Mouse (Mus musculus) embryonic facial prominence, embryonic 12.5 days (tissue): Measurements from ENCODE around the gene Kcnab3. TPM values are rescaled to one million over a fixed set of nuclear protein-coding genes. Genes with fewer than 3 reads are reported as not detected.

ENCODE experiments used
- ATAC-seq: fragments of 200-750 bp; cut with Nextera tagmentation; 2 replicates; pipeline ENCODE4 v1.8.0; 2017; ENCODE audit not compliant: insufficient number of reproducible peaks, insufficient read depth, low FRiP score, low TSS enrichment
- H3K27ac ChIP-seq: fragments of 300-500 bp; sonication (generic); 2 replicates; pipeline ENCODE4 v1.5.1; 2016; ENCODE audit warnings: mild to moderate bottlenecking
- H3K27me3 ChIP-seq: fragments of 300-500 bp; sonication (generic); 2 replicates; pipeline ENCODE4 v1.6.1; 2016; ENCODE audit warnings: mild to moderate bottlenecking, moderate library complexity
- H3K36me3 ChIP-seq: fragments of 300-500 bp; sonication (generic); 2 replicates; pipeline ENCODE4 v1.6.1; 2016; ENCODE audit warnings: mild to moderate bottlenecking
- H3K4me1 ChIP-seq: fragments of 300-500 bp; sonication (generic); 2 replicates; pipeline ENCODE4 v1.6.1; 2016
- H3K4me2 ChIP-seq: fragments of 300-500 bp; sonication (generic); replicated peaks from 2 replicates; pipeline ENCODE4 v1.6.1; 2016; ENCODE audit warnings: mild to moderate bottlenecking, moderate library complexity
- H3K4me3 ChIP-seq: fragments of 300-500 bp; sonication (generic); 2 replicates; pipeline ENCODE4 v1.5.1; 2016; ENCODE audit warnings: mild to moderate bottlenecking
- H3K9ac ChIP-seq: fragments of 300-500 bp; sonication (generic); 2 replicates; pipeline ENCODE4 v1.6.1; 2016; ENCODE audit warnings: mild to moderate bottlenecking, moderate library complexity
- H3K9me3 ChIP-seq: fragments of 300-500 bp; sonication (generic); 2 replicates; pipeline ENCODE4 v1.6.1; 2016; ENCODE audit warnings: mild to moderate bottlenecking, moderate library complexity
- WGBS: fragments of 180-500 bp; shearing (Covaris S2); methylation state at CpG from one replicate; pipeline ENCODE4 v1.1.7; 2016; 5-methylcytosine and 5-hydroxymethylcytosine counted together
- polyA plus RNA-seq: library from polyadenylated mRNA; unstranded; fragments of >200 nt; fragmentation: Nextera tagmentation; extraction: Ambion mirVana; gene quantifications from 2 replicates; pipeline ENCODE4 v1.2.1, GENCODE M21; 2016

The Kcnab3 gene
- polyA plus RNA-seq, 1 experiment from 2014 or later, result 2.4 TPM

DNA sequence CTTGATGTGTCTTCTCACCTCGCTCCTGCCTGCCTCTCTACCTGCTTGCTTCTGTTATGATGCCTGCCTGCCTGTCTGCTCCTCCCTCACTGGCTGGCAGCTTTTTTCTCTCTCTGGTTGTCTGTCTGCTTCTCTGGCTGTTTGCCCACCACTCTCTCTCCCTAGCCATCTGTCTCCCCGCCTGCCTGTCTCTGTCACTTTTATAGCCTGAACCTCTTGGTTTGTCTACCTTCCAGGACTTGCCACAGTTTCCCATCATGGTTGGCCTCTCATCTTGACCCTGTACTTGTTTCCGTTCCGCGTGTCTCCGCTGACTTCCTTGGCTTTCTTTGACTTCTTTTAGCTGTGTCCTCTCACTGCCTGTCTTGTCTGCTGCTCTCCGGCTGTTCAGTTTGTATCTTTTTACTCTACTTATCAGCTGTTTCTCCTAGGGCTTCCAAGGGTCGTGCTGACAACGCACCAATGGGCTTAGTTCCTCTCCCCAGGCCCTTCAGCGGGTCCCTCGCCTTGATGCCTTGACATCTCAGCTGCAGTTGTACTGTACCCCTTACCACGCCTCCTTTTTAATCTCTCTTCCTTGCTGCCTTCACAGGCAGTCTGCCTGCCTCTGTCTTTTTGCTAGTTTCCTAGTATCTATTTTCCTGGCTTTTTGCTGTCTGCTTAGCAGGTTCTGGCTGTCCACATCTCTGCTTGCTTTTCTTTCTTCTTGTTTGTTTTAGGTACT, 46.2 kb downstream of the Kcnab3 start:
- peaks cover 23% of the 10 kb centered on the region for H3K4me1 ChIP-seq
- H3K4me2 ChIP-seq, result peak overlapping the region; percentile 39
- 62% methylated on average over 12 of the region's 12 CpGs for WGBS
- H3K27me3 ChIP-seq, result no peaks in the 10 kb centered on the region
- 0 out of 2 replicates have a peak overlapping the region, but pooled peaks have one; percentile 15 for H3K9ac ChIP-seq
- ATAC-seq, result no peak
- H3K36me3 ChIP-seq, result peaks cover 17% of the 10 kb centered on the region
- 0 out of 2 replicates have a peak overlapping the region, but pooled peaks have one; percentile 0 for H3K4me3 ChIP-seq
- peak overlapping the region; percentile 78 for H3K27ac ChIP-seq
- no peaks in the 10 kb centered on the region for H3K9me3 ChIP-seq

DNA sequence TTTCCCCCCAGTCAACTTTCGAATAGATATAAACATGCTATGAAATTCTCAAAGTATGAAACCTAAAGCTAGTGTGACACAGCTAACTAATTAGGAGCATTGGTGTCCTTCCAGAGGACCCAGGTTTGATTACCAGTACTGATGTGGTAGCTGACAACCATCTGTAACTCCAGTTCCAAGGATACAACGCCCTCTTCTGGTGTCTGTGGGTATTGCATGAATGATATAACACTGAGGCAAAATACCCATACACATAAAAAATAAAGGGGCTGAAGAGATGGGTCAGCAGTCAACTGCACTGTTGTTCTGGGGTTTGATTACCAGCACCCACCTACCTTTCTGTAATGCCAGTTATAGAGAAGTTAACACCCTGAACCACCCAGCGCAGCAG, 46.7 kb downstream of the Kcnab3 start:
- ATAC-seq, result no peak
- Histone ChIP-seq H3K4me1 (peaks cover 23% of the 10 kb centered on the region), H3K27ac (peak overlapping the region; percentile 78), H3K36me3 (peaks cover 21% of the 10 kb centered on the region), H3K9me3 (no peaks in the 10 kb centered on the region), H3K9ac (no peak overlapping the region), H3K4me3 (no peak overlapping the region), H3K27me3 (no peaks in the 10 kb centered on the region), H3K4me2 (no peak overlapping the region)
- WGBS, result 61% methylated on average over 3 of the region's 3 CpGs

DNA sequence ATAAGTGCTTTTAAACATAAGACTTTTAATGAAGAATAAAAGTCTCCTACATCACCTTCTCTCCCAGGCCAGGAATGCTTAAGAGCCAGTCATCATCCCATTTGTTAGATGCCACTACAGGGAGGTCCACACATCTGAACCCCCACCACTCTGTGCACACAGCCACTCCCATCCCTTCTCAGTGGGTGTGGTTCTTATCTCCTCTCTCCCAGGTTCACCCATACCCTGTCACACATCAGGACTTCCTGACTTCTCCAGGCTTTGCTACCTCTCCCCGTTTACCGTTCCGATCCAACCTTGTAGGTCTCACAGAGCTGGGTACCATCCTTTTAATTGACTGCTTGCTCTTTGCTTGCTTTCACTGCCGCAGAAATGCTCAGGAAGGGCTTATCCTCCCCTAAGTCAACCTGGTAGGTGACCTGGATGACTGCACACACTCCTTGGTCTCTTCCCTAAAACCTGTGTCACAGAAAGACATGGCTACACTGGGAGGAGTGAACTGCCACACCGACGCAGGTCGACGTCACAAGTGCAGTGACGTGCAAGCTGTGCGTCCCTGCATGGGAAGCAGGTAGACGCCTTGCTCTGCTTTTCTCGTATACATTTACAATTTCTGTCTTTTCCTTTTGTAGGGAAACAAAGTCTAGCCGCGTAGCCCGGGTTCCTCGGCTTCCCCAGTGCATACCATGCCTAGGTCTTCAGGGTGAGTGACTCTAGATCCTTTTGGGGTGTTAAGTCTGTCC, 47.3 kb downstream of the Kcnab3 start:
- WGBS, result 91% methylated on average over 16 of the region's 16 CpGs
- Histone ChIP-seq H3K4me2 (no peak overlapping the region), H3K4me1 (peaks cover 23% of the 10 kb centered on the region), H3K36me3 (peaks cover 24% of the 10 kb centered on the region), H3K27me3 (no peaks in the 10 kb centered on the region), H3K9me3 (no peaks in the 10 kb centered on the region), H3K9ac (0 out of 2 replicates have a peak overlapping the region, but pooled peaks have one; percentile 3), H3K27ac (no peak overlapping the region), H3K4me3 (no peak overlapping the region)
- ATAC-seq, result no peak

DNA sequence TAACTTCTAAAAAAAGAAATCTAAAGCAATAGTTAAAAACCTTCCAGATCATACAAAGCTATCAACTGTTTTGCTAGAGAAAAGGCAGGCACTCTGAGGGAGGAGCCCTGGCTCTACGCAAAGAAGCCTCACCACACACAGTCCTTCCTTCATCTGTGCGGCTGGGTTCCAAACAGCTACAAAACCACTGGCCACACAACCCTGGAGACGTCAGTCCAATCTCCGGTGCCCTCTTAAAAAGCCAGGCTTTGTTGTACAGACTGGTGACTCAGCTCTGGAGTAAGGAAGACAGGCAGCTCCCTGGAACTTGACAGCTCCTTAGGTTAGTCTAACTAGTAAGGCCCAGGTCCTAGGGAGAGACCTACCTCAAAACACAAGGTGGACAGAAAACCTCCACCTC, 49.6 kb downstream of the Kcnab3 start:
- peaks cover 27% of the 10 kb centered on the region for H3K36me3 ChIP-seq
- WGBS, result 82% methylated on average over 4 of the region's 4 CpGs
- peaks cover 21% of the 10 kb centered on the region for H3K4me1 ChIP-seq
- H3K4me2 ChIP-seq, result no peak overlapping the region
- H3K4me3 ChIP-seq, result no peak overlapping the region
- no peaks in the 10 kb centered on the region for H3K9me3 ChIP-seq
- H3K27ac ChIP-seq, result no peak overlapping the region
- no peak overlapping the region for H3K9ac ChIP-seq
- H3K27me3 ChIP-seq, result no peaks in the 10 kb centered on the region
- no peak for ATAC-seq

DNA sequence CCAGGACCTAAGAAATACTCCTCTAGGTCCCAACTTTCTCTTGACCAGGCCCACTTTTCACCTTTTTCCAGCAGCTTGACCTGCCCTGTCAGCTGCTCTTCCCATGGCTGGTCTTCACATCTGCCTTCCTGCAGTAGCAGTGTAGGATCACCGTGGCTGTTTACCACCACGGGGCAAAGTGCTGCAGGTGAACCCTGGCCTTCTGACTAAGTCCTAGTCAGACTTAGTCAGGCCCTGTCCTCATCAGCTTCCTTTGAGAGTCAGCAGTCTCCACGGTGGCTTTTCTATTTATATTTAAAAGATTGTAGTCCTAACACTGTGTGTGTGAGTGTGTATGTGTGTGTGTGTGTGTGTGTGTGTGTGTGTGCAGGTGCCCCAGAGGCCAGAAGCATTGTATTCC, 51.7 kb downstream of the Kcnab3 start:
- H3K4me2 ChIP-seq, result no peak overlapping the region
- no peak overlapping the region for H3K27ac ChIP-seq
- H3K4me3 ChIP-seq, result no peak overlapping the region
- peaks cover 23% of the 10 kb centered on the region for H3K36me3 ChIP-seq
- 87% methylated on average over 3 of the region's 3 CpGs for WGBS
- no peak for ATAC-seq
- H3K9ac ChIP-seq, result no peak overlapping the region
- H3K27me3 ChIP-seq, result no peaks in the 10 kb centered on the region
- no peaks in the 10 kb centered on the region for H3K4me1 ChIP-seq
- H3K9me3 ChIP-seq, result no peaks in the 10 kb centered on the region

DNA sequence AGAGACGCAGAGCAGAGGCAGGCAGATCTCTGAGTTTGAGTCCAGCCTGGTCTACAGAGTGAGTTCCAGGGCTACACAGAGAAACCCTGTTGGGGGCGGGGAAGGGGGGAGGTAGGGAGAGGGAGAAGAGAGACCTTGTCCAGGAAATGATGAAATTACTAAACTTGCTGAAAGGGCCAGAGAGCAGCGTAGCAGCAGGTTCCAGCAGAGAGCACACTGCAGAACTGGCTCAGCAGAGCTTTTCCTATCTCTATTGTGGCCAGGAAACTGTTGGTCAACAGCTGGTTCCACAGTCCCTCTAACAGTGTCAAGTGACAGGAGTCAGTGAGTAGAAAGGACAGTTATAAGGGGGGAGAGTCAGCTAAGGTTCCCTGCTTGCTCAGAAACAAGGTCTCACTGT, 53.5 kb downstream of the Kcnab3 start:
- Histone ChIP-seq H3K4me1 (no peaks in the 10 kb centered on the region), H3K36me3 (peaks cover 13% of the 10 kb centered on the region), H3K9me3 (no peaks in the 10 kb centered on the region), H3K27ac (no peak overlapping the region), H3K9ac (no peak overlapping the region), H3K27me3 (no peaks in the 10 kb centered on the region), H3K4me2 (no peak overlapping the region), H3K4me3 (no peak overlapping the region)
- 80% methylated on average over 3 of the region's 3 CpGs for WGBS
- no peak for ATAC-seq

DNA sequence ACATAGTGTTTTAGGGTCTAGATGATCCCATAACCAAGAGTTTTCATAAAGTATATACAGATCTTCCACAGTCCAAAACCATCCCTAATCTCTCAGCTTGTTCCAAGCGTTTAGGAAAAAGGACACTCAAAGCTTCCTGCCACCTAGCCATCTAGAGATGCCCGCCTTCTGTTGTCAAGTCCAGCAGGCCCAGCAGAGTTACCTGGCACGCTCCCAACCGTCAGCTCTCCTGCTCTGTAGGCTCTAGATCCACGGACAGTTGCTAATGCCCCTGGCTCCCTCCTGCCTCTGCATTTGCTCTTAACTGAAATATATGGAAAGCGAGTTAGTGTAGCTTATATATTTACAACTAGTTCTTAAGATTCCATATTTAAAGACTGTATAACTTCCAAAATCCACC, 55.3 kb downstream of the Kcnab3 start:
- H3K27ac ChIP-seq, result no peak overlapping the region
- no peak overlapping the region for H3K4me2 ChIP-seq
- H3K36me3 ChIP-seq, result peaks cover 10% of the 10 kb centered on the region
- no peak overlapping the region for H3K4me3 ChIP-seq
- H3K4me1 ChIP-seq, result no peaks in the 10 kb centered on the region
- no peaks in the 10 kb centered on the region for H3K9me3 ChIP-seq
- no peak overlapping the region for H3K9ac ChIP-seq
- H3K27me3 ChIP-seq, result no peaks in the 10 kb centered on the region
- no peak for ATAC-seq
- WGBS, result 78% methylated on average over 6 of the region's 6 CpGs

Other genes with a start within 250 kb of the Kcnab3 start
- 84.3 and 85.0 TPM in 2 replicates for gene Vamp2, start 237.8 kb upstream of the Kcnab3 start, polyA plus RNA-seq
- 11.4 and 11.5 TPM in 2 replicates for gene Per1, start 231.0 kb upstream of the Kcnab3 start, polyA plus RNA-seq
- 0.65 and 0.73 TPM in 2 replicates for gene Hes7, start 205.9 kb upstream of the Kcnab3 start, polyA plus RNA-seq
- gene 9130213A22Rik, start 203.7 kb upstream of the Kcnab3 start, polyA plus RNA-seq, result 0.14 and 0.40 TPM in 2 replicates
- gene Aloxe3, start 200.4 kb upstream of the Kcnab3 start, polyA plus RNA-seq, result 0.47 and 0.89 TPM in 2 replicates
- 0.15 and 0.19 TPM in 2 replicates for gene Alox12b, start 169.3 kb upstream of the Kcnab3 start, polyA plus RNA-seq
- 0.12 and 0.20 TPM in 2 replicates for gene Alox8, start 128.4 kb upstream of the Kcnab3 start, polyA plus RNA-seq
- gene Gucy2e, start 89.2 kb upstream of the Kcnab3 start, polyA plus RNA-seq, result 0.10 and 0.17 TPM in 2 replicates
- 31.2 and 34.1 TPM in 2 replicates for gene Cntrob, start 2.5 kb upstream of the Kcnab3 start, polyA plus RNA-seq
- gene Trappc1, start 2.3 kb upstream of the Kcnab3 start, polyA plus RNA-seq, result 164 and 173 TPM in 2 replicates
- 24.1 and 25.0 TPM in 2 replicates for gene Rnf227, start 14.2 kb downstream of the Kcnab3 start, polyA plus RNA-seq
- gene Chd3, start 43.1 kb downstream of the Kcnab3 start, polyA plus RNA-seq, result 130 and 135 TPM in 2 replicates
- 126 and 129 TPM in 2 replicates for gene Naa38, start 69.2 kb downstream of the Kcnab3 start, polyA plus RNA-seq
- gene Cyb5d1, start 69.4 kb downstream of the Kcnab3 start, polyA plus RNA-seq, result 44.6 and 50.0 TPM in 2 replicates
- 18.1 and 21.3 TPM in 2 replicates for gene Tmem88, start 72.0 kb downstream of the Kcnab3 start, polyA plus RNA-seq
- 42.3 and 43.4 TPM in 2 replicates for gene Kdm6b, start 87.4 kb downstream of the Kcnab3 start, polyA plus RNA-seq
- 2.4 and 2.8 TPM in 2 replicates for gene Dnah2, start 222.9 kb downstream of the Kcnab3 start, polyA plus RNA-seq
- gene Efnb3, start 233.9 kb downstream of the Kcnab3 start, polyA plus RNA-seq, result 57.0 and 61.9 TPM in 2 replicates